Mouse (Mus musculus) right cerebral cortex, postnatal 4 days (tissue): Measurements from ENCODE around the gene 6430548M08Rik.

Experiments
- DNase-seq: peaks from one replicate; pipeline ENCODE4 v3.0.0-alpha.2; 2022

6430548M08Rik gene

DNA sequence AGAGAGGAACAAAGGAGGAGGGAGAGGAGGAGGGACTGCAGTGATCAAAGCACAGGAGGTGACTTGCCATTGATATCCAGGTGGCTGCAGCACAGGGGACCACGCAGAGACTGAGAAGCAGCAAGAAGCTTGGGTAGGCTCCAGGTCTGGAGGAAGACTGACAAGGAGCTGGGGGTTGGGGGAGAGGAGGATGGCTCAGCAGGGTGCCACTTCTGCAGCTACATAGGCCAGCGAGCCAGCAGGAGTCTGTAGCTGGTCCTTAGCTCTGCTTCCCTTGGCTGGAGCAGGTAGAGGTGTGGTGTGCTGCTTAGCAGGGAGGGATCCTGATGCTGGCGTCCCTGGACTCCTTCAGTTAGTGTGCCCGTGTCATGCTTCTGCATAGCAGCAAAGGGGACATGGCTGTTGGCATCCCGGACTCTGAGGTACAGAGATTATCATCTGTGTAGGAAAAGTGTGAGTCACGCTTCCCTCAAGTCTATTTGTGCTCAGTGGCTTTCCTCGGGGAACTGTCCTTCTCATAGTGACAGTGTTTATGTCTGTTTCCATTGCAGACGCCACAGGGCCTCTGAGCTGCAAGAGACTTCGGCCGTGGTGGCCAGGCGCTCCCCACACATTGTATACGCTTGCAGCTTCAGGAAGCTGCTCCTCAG is 30.8 kb downstream of the 6430548M08Rik start:
- DNase-seq, result no peak

DNA sequence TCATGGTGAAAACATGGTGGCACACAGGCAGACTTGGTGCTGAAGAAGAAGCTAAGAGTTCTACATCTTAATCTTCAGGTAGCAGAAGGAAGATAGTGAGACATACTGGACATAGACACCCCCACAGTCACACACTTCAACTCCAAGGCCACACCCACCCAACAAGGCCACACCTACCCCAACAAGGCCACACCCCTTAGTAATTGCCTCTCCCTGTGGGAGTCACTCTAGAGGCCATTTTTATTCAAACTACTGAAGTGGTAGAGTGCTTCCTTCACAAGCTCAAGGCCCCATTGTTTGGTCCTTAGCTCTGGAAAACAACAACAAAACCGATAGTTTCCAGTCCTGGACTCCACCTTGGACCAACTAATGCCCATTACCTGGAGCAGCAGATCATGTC is 32.1 kb downstream of the 6430548M08Rik start:
- DNase-seq, result no peak

DNA sequence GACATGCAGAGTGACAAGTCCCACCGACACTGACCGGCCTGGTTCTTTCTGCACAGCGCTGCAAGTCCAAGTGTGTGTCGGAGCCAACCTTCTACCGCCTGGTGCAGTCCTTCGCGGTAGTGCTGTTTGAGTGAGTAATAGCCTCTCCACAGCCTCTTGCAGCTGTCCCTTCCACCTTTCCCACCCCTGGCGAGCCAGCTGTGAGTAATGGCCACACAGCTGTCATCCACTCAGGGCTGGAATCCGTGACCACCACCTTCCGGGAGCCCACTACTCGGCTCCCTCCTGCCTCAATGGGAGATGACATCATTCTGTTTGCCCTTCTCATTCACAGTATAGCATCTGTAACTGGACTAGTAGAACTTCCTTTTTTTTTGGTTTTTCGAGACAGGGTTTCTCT is 36.1 kb downstream of the 6430548M08Rik start:
- no peak for DNase-seq

DNA sequence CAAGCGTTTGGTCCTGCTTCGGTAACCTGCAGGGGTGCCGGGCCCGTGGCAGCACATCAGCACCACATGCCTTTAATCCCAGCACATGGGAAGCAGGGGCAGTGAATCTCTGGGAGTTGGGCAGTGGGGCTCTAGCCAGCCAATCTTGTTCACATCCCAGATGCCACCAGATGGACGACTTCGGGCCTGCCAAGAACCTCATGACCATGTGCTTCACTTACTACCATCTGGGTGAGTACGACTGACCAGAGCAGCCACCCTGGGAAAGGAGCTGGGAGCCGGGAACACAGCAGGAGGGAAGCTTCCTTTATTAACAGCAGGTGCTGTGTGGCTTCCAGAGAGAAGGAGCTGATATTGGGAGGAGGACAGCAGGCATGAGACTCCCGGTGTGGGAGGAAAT is 37.2 kb downstream of the 6430548M08Rik start:
- DNase-seq, result no peak

DNA sequence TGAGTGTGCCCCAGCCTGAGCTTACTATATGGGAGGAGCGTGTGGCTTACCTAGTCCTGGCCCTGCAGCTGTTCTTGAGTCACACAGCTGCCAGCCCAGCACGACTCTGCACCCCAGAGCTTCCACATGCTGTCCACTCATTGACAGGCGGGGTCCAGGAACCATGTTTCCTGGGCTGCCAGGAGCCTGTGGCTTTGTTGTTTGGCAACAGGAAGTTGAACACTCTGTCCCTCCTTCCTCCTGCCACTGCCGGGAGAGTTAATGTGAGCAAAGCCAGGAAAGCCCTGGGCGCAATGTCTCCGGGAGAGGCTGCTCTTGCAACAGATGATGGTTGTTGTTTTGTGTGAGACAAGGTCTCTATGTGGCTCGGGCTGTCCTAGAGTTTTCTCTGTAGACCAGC is 38.7 kb downstream of the 6430548M08Rik start:
- DNase-seq, result no peak

DNA sequence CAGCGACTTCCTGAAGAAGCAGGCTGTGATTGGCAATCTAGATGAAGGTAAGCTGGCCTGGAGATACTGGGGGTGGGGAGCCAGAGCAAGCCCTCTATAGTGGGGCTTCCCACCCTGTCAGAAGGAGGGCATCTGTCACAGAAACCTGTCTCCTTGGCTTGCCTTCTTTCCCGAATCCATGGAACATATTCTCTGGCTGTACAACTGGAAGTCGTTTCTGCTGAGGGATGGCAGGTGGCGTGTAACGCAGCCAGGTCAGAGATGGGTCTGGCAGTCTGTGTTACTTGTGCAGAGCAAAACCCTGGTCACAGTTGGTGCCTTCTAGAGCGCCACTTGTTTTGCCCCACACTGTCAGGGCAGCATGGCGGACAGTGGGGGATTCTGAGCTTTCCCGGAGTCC is 46.4 kb downstream of the 6430548M08Rik start:
- no peak for DNase-seq

DNA sequence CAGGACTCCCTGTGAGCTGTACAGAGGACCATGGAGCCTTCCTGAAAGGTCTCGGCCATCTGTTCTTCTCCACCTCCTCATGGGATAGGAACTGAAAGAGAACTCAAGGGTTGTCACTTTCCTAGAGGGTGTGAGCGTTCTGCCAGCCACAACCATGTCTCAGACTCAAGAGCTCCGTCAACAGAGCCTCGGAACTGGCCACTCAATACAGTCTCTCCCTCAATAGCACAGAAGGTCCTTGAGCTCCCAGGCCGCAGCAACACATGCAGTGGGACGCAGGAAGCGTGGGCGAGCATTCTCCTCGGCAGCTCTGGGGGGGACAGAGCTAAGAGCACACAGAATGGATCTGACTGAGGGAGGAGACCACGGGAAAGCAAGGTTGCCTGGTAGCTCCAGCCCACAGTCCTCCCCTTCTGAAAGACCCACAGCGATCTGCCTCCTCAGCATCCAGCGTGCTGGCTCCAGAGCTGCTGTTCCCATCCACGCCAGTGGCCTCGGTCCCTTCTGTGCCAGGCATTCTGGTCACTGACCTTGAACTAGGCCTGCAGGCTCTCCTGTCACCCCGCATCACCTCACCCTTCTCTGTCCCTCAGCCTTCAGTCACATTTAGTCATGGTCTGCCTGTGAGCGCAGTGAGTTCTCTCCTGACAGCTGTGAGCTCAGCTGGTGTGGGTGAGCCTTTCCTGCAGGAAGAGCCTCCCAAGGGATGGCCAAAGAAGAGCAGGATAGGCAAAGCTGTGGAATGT is 47.9 kb downstream of the 6430548M08Rik start:
- no peak for DNase-seq

DNA sequence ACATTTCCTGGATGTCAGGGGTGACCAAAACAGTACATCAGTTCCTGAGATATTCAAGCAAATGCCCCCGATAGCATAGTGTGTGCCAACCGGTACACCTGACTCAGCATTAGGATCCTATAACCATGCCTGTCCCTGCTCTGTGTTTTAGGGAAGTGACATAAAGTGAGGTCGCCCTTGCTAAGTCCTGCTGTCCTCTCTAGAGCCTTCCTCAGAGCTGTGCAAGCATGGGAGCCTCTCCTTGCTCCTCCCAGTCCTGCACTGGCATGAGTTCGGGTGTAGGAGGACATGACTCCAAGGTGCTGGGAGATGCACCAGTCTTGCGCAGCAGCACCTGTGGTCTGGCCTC is 48.4 kb downstream of the 6430548M08Rik start:
- no peak for DNase-seq

DNA sequence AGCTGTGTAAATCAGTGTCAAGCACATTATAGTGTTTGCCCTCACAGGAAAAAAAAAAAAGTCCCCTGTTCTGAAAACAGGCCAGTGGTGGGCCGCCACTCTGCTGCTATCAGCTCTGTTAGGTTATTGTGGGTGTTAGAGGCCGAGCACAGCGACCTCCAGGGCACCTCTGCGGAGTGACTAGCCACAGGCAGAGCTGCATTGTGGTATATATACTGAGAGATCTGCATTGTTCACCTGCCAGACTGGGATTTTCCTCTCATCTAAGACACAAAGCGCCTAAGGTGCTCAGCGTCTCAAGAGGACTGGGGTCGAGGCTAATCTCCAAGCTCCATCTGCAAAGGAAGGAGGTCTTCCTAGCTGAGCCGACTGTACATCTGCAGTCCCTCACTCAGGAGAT is 49.4 kb downstream of the 6430548M08Rik start:
- DNase-seq, result no peak

DNA sequence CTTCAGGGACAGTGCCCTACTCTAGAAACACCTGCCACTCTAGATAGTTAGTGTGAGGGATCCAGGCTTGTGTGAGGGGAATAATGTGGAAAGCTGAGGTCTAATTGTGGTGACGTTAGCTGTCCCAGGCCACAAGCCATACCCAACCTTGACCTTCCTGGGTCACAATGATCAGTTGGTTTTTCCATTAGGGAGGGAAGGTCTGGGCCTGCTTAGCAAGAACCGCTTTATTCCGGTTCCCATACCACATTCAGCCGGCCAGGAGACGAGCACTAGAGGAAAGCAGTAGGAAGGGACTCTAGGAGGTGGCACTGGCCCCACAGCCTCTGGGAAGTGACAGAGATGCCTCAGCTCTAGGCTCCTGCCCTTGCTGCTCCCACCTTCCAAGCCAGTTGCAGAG is 50.1 kb downstream of the 6430548M08Rik start:
- DNase-seq, result no peak

DNA sequence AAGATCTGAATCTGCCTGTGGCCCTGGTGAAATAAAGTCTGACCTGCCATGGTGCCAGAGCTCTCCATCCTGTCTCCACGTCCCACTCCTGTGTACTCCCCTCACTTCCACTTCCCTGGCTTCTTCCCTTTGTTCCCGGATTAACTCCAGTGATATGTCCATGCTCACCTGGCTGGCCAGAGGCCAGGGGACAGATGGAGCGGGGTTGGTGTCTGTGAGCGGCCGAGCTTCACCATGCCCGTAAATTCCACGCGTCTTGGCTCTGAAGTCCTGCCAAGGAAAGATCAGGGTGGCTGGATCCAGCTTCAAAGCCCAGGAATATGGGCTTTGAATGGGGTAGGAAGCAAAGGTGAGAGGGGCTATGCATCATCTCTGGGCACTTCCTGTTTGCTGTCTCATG is 53.2 kb downstream of the 6430548M08Rik start:
- no peak for DNase-seq

DNA sequence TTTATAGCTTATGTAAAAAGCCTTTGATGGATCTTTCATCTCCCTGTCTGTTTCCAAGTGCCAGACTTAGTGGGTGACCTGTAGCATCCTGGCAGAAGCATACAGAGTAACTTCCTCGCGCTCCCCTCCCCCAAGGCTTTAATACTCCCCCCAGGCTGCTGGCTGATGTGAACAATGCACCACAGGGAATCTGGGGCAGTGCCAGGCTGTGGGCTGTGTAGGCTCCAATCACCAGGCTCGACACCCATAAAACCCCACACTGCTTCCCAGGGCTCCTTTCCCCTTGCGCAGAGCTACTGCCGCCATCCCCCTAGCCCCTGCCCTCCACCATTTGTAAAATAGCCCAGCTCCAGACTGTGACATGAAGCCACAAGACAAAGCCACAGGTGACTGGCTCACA is 53.9 kb downstream of the 6430548M08Rik start:
- DNase-seq, result peak; percentile 62

DNA sequence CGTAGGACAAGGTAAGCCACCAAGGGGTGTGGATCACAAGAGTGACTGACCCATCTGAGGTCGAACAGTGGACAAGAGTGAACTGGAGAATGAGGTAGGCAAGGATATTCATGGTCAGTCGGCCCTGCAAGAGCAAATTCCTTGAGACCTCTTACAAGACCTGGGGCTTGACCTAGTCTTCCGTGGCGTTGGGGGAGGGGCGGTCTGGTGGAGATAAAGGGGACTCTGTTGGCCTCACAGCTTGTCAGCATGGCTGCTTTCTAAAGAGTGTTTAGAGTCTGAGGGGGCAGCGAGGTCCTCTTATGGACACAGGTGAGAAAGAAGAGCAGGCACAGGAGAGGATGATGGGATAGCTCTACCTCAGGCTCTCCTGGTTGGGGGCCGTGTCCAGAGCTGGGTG is 55.2 kb downstream of the 6430548M08Rik start:
- no peak for DNase-seq

DNA sequence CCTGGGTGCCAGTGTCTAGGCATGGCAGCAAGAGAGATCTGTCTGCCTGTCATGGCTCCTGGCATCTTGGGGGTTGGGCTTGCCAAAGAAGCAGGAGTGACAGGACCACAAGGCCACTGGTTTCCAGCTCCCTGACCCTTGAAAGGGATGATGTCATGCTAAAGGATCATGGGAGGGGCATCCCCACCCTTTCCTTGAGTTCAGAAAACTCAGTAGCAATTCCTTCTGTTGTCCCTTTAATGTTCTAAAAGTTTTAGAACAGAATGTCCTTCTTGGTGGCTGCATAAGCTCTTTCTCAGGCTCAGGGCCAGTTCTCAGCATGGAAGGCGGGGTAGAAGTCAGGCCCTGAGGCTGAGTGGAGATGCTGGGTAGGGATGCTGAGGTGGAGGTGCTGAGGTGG is 59.2 kb downstream of the 6430548M08Rik start:
- no peak for DNase-seq

DNA sequence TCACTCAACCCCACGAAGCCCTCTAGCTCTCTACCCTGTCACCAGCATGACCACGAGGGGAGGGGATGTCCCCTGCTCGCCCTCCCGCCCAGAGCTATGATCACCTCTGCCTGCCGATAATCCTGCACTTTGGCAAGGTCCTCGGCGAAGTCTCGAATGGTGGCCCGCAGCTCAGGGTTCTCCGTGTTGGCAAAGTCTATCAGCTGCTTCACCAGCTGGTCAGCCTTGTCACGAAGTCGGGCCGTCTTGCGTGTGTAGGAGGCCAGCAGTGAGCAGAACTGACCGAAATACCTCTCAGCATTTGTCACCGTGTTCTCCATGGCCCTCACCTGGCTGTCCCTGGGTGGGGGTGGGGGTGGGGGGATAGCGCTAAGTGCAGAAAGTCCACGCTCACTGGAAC is 60.7 kb downstream of the 6430548M08Rik start:
- DNase-seq, result no peak

DNA sequence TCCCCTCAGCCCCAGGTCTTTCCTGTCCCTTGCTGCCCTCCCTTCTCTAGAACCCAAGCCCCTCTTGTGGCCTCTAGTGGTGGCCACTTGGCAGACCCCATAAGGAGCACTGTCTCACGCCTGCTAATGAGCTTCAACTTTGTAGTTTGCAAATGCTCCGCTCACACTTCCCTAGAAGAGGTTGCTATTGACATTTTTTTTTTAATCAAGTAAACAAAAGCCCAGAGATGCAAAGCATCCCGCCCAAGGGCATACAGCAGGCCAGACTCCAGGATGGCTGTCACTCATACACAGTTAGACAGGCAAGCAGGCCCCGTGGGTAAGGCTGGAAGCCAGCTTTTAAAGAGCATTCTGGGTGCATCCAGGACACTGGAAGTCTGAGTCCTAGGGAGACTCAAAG is 62.7 kb downstream of the 6430548M08Rik start:
- no peak for DNase-seq

DNA sequence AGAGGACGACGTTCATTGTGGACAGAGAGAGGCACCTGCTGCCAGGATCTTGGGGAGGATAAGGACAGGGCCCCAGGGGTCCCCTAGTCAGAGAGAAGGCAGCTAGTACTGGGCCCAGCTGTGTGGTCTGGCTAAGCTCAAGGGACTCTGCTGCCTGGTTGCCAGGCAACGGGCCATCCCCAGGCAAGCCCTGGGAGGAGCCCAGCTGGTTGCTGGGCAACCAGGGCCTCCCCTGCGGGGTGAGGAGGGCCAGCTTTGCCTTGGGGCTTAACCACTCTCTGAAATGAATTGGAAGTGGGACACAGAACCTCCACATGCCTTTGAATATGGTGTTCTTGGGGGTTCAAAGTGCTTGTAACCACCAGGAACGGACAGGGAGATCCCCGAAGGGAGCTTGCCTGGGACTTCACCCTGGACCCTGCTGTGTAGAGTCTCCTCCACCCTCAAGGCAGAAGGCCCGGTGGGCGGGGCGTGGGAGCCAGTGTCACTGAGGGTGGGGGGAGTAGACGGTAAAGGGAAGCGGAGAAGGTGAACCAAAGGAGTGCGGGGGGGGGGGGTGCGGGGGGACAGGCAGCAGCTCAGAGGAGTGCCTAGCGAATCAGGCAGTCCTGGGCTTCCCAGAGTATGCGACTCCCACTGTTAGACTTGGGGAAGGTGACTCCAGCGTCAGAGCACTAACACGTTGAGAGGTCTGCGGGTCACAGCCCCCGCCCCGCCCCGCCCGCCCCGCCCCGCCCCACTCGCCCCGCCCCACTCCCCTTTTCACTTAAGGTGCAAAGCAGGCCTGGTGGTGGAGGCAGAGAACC is 63.6 kb downstream of the 6430548M08Rik start, which contains the start of gene Fam92b:
Gene Fam92b, minus strand, starts transcription at position 149 of the 806 bp plus-strand sequence.
- peak; percentile 62 for DNase-seq

DNA sequence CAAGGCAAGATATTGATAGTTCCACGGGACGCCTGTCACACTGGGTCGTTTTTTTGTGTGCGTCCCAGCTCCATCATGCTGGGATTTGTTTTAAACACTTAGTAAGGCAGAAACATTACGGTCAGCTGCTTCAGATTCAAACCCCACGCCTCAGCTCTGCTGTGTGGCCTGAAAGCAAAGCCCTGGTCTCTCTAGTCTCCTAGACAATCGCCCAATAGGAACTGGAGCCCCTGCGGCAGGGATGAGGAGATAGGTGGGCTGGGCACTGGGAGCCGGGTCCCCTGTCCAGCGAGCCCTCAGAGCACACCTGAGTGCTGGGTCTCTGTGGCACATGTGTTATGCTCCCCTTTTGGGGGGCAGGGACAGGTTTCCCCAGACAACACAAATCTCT is 64.2 kb downstream of the 6430548M08Rik start:
- DNase-seq, result no peak

DNA sequence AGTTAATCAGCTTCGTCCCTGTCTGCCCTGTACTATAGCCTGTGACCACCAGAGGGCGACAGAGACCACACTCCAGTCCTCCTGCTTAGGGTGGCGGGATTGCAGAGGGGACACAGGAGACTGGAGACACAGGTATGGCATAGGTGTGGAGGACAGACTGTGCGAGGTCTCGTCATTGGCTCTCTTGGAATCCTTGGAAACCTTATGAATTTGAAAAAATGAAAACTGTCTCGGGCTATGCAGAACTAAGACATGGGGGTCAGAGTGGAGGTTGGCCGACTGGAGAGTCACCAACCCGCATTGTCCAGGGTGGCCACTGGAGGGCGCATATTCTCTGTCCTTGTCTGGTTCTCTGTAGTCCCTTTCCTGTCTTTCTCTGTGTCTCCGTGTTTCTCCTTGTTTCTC is 65.1 kb downstream of the 6430548M08Rik start:
- peak; percentile 99 for DNase-seq

DNA sequence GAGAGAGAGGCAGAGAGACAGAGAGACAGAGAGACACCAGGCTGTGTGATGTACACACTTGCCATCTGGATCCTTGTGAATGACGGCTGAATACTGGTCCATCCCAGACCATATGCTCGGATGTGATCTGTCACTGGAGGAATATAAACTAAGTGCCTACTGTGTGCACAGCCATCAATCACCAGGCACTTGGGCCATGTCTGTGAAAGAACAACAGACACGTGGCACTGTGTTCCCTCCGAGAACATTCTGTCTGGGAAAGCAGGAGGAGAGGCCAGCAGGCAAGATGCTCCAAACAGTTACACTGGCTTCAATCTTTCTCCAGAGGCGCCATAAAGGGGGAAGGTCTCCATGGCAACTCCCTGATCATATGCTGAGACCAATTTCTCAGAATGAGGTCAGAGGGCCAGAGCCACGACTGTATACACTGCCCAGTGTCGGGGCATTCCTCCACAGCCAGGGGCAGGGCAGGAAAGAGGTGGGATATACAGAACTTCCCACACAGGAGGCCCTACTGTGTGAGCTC is 66.6 kb downstream of the 6430548M08Rik start:
- DNase-seq, result no peak

DNA sequence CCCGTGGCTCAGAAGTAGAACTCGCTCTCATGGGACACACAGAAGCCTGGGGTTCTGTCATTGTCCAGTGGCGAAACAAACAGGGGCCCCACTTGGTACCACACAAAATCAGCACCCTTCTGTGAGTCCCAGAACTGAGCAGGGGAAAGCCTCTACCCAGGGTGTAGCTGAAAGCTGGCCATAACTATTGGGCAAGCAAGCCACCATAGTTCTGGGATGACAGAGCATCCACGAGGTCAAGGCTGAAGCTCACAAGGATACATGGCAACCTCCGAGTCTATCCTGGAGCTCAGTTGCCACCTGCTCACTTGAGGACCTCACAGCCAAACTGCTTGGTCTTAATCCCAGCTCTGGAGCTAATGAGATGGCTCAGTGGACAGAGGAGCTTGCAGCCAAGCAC is 67.3 kb downstream of the 6430548M08Rik start:
- no peak for DNase-seq

DNA sequence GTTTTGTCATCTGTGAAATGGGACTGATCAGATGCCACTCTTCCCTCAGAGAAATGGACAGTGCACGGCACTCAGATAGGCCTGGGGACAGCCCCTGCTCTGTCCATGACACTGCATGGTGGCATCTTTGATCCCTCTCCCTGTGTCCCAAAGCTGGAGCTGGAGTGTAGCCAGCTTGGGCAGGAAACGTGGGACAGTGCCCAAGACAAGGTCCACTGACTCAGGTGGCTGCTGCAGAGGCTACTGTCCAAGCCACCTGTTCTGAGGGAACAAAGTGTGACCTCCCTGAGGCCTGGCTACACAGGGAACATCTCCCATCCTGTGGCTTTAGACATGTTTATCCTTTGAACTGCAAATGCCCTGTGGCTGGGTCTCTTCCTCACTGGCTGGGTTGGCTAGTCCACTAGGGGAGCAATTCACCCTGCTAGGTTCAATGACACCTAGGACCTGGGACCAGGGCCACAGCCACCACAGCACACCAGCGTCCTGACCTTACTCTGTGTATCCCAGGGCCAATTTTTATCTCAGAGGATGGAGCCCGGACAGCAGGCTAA is 68.0 kb downstream of the 6430548M08Rik start:
- DNase-seq, result no peak

DNA sequence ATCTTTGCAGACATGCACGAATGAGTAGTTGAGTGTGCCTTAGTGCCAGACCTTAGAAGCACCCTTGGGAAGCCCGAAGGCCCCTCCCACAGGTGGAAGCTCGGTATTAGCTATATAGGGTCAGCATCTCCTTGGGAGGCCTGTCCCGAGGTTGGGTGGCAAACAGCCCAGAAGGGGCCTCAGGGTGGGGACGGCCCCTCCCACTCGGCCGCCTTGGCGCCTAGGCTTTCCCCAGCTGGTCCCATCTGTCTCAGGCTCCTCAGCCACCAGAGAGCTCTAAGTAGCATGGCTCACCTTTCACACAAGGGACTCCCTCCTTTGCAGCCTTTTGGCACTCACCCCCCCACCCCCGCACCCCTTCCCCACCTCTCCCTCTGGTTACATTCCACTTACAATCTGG is 70.4 kb downstream of the 6430548M08Rik start:
- DNase-seq, result no peak
